Mouse (Mus musculus): ENCODE results near the gene Srsf2.

DNA sequence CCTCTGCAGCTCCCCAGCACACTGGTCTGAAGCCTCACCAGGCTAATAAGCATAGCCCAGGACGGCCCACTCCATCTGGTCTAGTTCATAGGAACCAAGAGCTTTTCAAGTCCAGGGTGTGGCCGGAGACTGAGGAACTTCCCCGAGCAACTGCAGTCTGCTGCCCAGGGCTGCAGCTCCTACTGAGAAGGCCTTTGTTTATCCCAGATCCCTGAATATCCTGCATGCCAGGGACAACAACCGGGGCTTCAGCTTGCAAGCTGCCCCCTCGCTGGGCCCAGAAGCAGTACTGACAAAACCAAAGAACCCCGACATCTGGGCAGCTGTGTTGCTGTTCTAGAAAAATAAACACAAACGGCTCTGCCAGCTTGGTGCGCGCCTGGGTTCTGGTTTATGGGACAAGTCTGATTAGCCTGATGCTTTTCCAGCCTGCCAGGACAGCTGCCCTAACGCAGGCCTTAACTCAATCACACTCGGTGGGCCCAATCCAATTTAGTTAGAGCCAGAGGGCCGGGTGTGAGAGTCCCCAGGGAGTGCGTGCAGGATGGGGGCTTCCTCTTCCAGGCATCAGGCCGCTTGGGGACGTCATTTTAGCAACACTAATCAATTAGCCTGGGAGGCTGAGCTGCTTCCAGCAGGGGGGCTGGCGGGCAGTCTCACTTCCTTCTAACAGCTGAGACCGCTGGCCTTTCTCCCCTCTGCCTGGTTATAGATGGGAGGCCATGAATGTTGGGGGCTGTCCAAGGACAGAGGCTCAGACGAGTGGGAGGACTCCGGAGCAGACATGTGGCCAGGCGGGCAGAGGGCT, 38.6 kb downstream of the Srsf2 start:
- TF ChIP-seq CTCF (IDR thresholded peaks at IDR 0.05; ENCODE audit: borderline replicate concordance, control insufficient read depth, extremely low read depth, insufficient read depth, low read length, poor library complexity) (no peak), POLR2A (IDR thresholded peaks at IDR 0.05; ENCODE audit: control insufficient read depth, extremely low read depth, insufficient read depth, low read length, poor library complexity) (no peak)

Measured in thymus, adult 2 months (tissue).